Mouse (Mus musculus) activated CD4-positive, CD25-positive, alpha-beta regulatory T cell (primary cell): ENCODE measurements around the gene Trim59. TPM values are rescaled to one million over a fixed set of nuclear protein-coding genes. Genes with fewer than 3 reads are reported as not detected.

Experiments used
- polyA plus RNA-seq, 2 experiments: library from polyadenylated mRNA; unstranded; fragments of 100-300 nt; shearing (Covaris generic); gene quantifications; one replicate each; pipeline ENCODE4 v1.2.1; 2017

Trim59 gene
- 100 to 1,000 TPM; 128 to 257 TPM for polyA plus RNA-seq

DNA sequence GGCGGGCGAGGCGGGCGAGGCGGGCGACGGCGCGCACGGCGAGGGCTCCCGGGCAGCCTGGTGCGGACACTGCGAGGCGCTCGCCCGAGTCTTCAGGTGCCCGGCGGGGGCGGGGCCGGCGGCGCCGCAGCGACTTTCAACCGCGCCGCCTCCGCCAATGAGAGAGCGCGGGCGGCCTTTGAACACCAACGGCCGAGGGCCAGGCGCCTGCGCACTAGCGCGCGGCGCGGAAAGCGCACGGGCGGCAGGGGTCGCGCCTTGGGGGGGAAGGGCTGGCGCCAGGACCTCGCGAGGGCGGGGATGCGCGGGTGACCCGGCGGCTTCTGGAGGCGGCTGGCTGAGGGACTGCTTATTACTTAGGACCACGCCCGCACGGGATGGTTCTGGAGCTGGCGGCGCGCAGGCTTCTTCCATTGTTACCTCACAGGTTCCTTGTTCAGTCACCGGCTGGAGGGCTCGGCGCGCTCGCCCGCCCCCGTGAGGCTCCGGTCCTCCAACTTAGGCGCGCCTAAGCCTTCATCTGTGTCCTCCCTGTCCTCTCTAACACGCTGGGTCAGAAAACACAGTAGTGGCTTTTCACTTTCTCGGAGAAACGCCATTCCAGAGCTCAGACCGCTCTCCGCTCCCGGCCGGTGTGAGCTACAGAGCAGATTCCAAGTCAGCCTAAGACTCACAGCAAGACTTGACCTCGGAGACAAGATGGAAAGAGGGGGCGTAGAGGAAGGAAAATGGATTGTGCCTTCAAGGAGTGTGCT, at the start of gene Trim59:
Gene Trim59 (minus strand): TSS at position 111 of the 755 bp plus-strand sequence.

DNA sequence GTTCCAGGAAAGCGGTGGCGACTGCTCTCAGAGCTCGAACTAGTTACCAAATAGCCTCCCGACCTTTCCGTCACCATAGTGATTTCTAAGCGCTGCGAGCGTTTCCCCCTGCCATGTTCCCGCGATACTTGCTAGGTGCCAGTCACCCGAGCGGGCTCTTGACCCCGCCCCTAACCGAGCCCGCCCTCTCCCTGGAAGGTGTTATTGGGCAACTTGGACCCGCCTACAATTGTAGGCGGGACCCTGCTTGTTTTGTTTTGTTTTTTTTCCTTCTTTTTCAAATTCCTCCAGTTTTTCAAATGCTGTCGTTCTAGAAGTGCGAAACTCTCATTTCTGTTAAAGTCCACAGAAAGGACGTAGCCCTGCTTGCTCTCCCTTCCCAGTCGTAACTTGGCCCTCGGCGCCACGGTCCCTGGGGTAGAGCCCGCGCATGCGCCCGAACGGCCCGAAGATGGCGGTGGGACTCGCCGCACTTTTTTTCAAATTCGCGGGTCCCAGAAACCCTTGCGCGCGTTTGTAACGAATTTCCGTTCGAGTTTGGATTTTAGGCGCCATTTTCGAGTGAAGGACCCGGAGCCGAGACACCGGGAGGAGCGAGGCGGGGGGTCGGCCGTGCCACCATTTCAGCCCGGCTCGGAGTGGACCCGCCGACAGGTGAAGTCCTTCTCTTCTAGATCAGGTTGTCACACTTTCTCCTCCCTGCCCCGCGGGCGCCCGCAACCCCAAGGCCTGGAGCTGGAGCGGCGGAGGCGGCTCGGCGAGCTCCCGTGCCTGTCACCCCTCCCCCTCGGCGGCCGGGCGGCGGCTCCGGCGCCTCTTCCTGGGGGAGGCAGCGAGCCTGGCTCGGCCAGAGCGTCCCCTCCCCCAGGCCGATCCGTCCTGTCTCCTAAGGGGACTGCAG, 39.9 kb downstream of the Trim59 start, which contains the start of the genes Ift80 and Smc4:
Gene Ift80 (minus strand): TSS at position 134 of the 901 bp plus-strand sequence.
Gene Smc4 (plus strand): TSS at position 302 of the 901 bp plus-strand sequence.

Other genes starting within 250 kb of the Trim59 start
- gene 1110032F04Rik, start 175.2 kb downstream of the Trim59 start, polyA plus RNA-seq = 10 to 100 TPM; 17.1 to 33.3 TPM
- 10 to 100 TPM; 89.6 to 94.2 TPM for gene Ift80, start 40.2 kb downstream of the Trim59 start, polyA plus RNA-seq
- 100 to 1,000 TPM; 485 to 541 TPM for gene Smc4, start 40.0 kb downstream of the Trim59 start, polyA plus RNA-seq
- gene Kpna4, start 82.4 kb upstream of the Trim59 start, polyA plus RNA-seq = 100 to 1,000 TPM; 109 to 135 TPM
- gene Arl14, start 177.7 kb upstream of the Trim59 start, polyA plus RNA-seq = under 1 TPM in 1 of 2 experiments, not detected in 1; 0.28 TPM